Mouse (Mus musculus) heart, postnatal 14 days (tissue): ENCODE data around the gene Rasgef1b. TPM values are rescaled to one million over a fixed set of nuclear protein-coding genes. Genes with fewer than 3 reads are reported as not detected.

Source experiments
- DNase-seq, 2 experiments: peaks; one replicate each; pipeline ENCODE4 v3.0.0; 2021 to 2022
- intact Hi-C: fragments of 180-260 bp; cut with DNase I; formaldehyde crosslinking; loops from one replicate; pipeline ENCODE4 v1.15.1; 2025
- total RNA-seq, 2 experiments: library from RNA; stranded (reverse); gene quantifications; 2 replicates each; pipeline ENCODE4 v1.2.3; 2021

The Rasgef1b gene
- total RNA-seq, 2 experiments from 2014 or later: 10.3 to 12.3 TPM

GRCm38 (mm10) chr5:99338826-99339225 is 390.0 kb downstream of the Rasgef1b start:
- DNase-seq: no peak
- intact Hi-C loops: loop anchor here (2.0 kb wide), 1 partner anchor 86 kb away; no protein-coding TSS in a partner anchor

GRCm38 (mm10) chr5:99336427-99336826 is 392.4 kb downstream of the Rasgef1b start:
- intact Hi-C loops: no loop called here
- DNase-seq: no peak

GRCm38 (mm10) chr5:99334017-99334416 is 394.8 kb downstream of the Rasgef1b start:
- no peak for DNase-seq

GRCm38 (mm10) chr5:99332021-99332420 is 396.8 kb downstream of the Rasgef1b start:
- DNase-seq: peak in 1 of 2 experiments; percentile 12
- intact Hi-C loops: no loop called here

More at GRCm38 (mm10) chr5:99334017-99334416, 394.8 kb downstream of the Rasgef1b start:
- intact Hi-C loops: no loop called here

GRCm38 (mm10) chr5:99329065-99329464 is 399.8 kb downstream of the Rasgef1b start:
- intact Hi-C loops: no loop called here
- no peak for DNase-seq

- intact Hi-C loops: no loop called here
- DNase-seq: no peak
Measured at GRCm38 (mm10) chr5:99327019-99327418, 401.8 kb downstream of the Rasgef1b start.

GRCm38 (mm10) chr5:99325301-99325700 is 403.6 kb downstream of the Rasgef1b start:
- intact Hi-C loops: no loop called here
- DNase-seq: no peak

GRCm38 (mm10) chr5:99320783-99321182 is 408.1 kb downstream of the Rasgef1b start:
- intact Hi-C loops: no loop called here
- no peak for DNase-seq

GRCm38 (mm10) chr5:99297939-99298338 is 430.9 kb downstream of the Rasgef1b start:
- DNase-seq: no peak
- intact Hi-C loops: no loop called here

- DNase-seq: no peak
- intact Hi-C loops: no loop called here
Measured at GRCm38 (mm10) chr5:99296348-99296747, 432.5 kb downstream of the Rasgef1b start.

- intact Hi-C loops: no loop called here
- DNase-seq: no peak
Measured at GRCm38 (mm10) chr5:99292287-99292851, 436.5 kb downstream of the Rasgef1b start.

- DNase-seq: no peak
- intact Hi-C loops: no loop called here
Measured at GRCm38 (mm10) chr5:99291084-99291830, 437.6 kb downstream of the Rasgef1b start.

- intact Hi-C loops: no loop called here
- no peak for DNase-seq
Measured at GRCm38 (mm10) chr5:99288262-99288661, 440.6 kb downstream of the Rasgef1b start.

GRCm38 (mm10) chr5:99287647-99288185 is 441.1 kb downstream of the Rasgef1b start:
- intact Hi-C loops: no loop called here
- no peak for DNase-seq

- no peak for DNase-seq
- intact Hi-C loops: no loop called here
Measured at GRCm38 (mm10) chr5:99286575-99286974, 442.3 kb downstream of the Rasgef1b start.

GRCm38 (mm10) chr5:99286024-99286423 is 442.8 kb downstream of the Rasgef1b start:
- DNase-seq: no peak
- intact Hi-C loops: no loop called here

GRCm38 (mm10) chr5:99284369-99284768 is 444.5 kb downstream of the Rasgef1b start:
- intact Hi-C loops: no loop called here
- no peak for DNase-seq

GRCm38 (mm10) chr5:99283636-99284035 is 445.2 kb downstream of the Rasgef1b start:
- intact Hi-C loops: no loop called here

GRCm38 (mm10) chr5:99280536-99280935 is 448.3 kb downstream of the Rasgef1b start:
- no peak for DNase-seq
- intact Hi-C loops: no loop called here

More at GRCm38 (mm10) chr5:99283636-99284035, 445.2 kb downstream of the Rasgef1b start:
- DNase-seq: no peak

GRCm38 (mm10) chr5:99279016-99279757 is 449.7 kb downstream of the Rasgef1b start:
- intact Hi-C loops: no loop called here
- peak in 1 of 2 experiments; percentile 9 for DNase-seq

- no peak for DNase-seq
- intact Hi-C loops: no loop called here
Measured at GRCm38 (mm10) chr5:99278364-99278763, 450.5 kb downstream of the Rasgef1b start.
